Mouse (Mus musculus): ENCODE results near the gene Olfr96. TPM values are rescaled to one million over a fixed set of nuclear protein-coding genes. Genes with fewer than 3 reads are reported as not detected.
"Not testable (repeated sequence)": the region's sequence is repeated elsewhere in the genome, so short reads cannot be mapped to it uniquely, and the experiment has no call there.

The Olfr96 gene
- polyA plus RNA-seq, 1 experiment from 2014 or later = not detected

GRCm38 (mm10) chr17:37203206-37203916 is 16.6 kb upstream of the Olfr96 start:
- H3K27me3 ChIP-seq (ENCODE audit: control insufficient read depth, insufficient read depth, low read length) = peaks cover 3% of the 10 kb centered on the region; the same call in 1 of the 2 replicates
- H3K4me1 ChIP-seq (ENCODE audit: control insufficient read depth, insufficient read depth, low read length) = no peaks in the 10 kb centered on the region
- no peak overlapping the region for H3K27ac ChIP-seq (replicated peaks; ENCODE audit: low read depth, low read length)
- no peaks in the 10 kb centered on the region for H3K36me3 ChIP-seq (ENCODE audit: control insufficient read depth, insufficient read depth, low read length)
- no peak overlapping the region for H3K4me3 ChIP-seq (replicated peaks; ENCODE audit: low read depth, low read length)
- DNase-seq (peak; percentile 95), ATAC-seq (ENCODE audit: low FRiP score, low TSS enrichment) (peak; percentile 64; the same call in 1 of the 2 replicates)
- 0% methylated on average over 4 of the region's 4 CpGs for WGBS
- no peaks in the 10 kb centered on the region for H3K9me3 ChIP-seq (ENCODE audit: control insufficient read depth, low read length)
- no peak overlapping the region for H3K4me2 ChIP-seq (ENCODE audit: low read length)
- no peak overlapping the region for H3K9ac ChIP-seq (replicated peaks; ENCODE audit: low read length)

GRCm38 (mm10) chr17:37203917-37204236 is 16.1 kb upstream of the Olfr96 start:
- Histone ChIP-seq H3K4me1 (ENCODE audit: control insufficient read depth, insufficient read depth, low read length) (no peaks in the 10 kb centered on the region), H3K27ac (replicated peaks; ENCODE audit: low read depth, low read length) (no peak overlapping the region), H3K9ac (replicated peaks; ENCODE audit: low read length) (no peak overlapping the region), H3K36me3 (ENCODE audit: control insufficient read depth, insufficient read depth, low read length) (no peaks in the 10 kb centered on the region), H3K4me2 (ENCODE audit: low read length) (no peak overlapping the region), H3K4me3 (replicated peaks; ENCODE audit: low read depth, low read length) (no peak overlapping the region), H3K9me3 (ENCODE audit: control insufficient read depth, low read length) (no peaks in the 10 kb centered on the region), H3K27me3 (ENCODE audit: control insufficient read depth, insufficient read depth, low read length) (no peaks in the 10 kb centered on the region)
- no peak for DNase-seq
- WGBS = 32% methylated on average over 3 of the region's 3 CpGs
- no peak for ATAC-seq (ENCODE audit: low FRiP score, low TSS enrichment)

GRCm38 (mm10) chr17:37210884-37211768 is 8.8 kb upstream of the Olfr96 start:
- no peaks in the 10 kb centered on the region for H3K27me3 ChIP-seq (ENCODE audit: control insufficient read depth, insufficient read depth, low read length)
- H3K4me3 ChIP-seq (replicated peaks; ENCODE audit: low read depth, low read length) = peak overlapping the region; percentile 40
- H3K4me1 ChIP-seq (ENCODE audit: control insufficient read depth, insufficient read depth, low read length) = no peaks in the 10 kb centered on the region
- ATAC-seq (ENCODE audit: low FRiP score, low TSS enrichment) (no peak; the same call in 1 of the 2 replicates), DNase-seq (peak; percentile 58)
- H3K9ac ChIP-seq (replicated peaks; ENCODE audit: low read length) = peak overlapping the region; percentile 62
- H3K27ac ChIP-seq (replicated peaks; ENCODE audit: low read depth, low read length) = no peak overlapping the region
- H3K36me3 ChIP-seq (ENCODE audit: control insufficient read depth, insufficient read depth, low read length) = no peaks in the 10 kb centered on the region
- H3K9me3 ChIP-seq (ENCODE audit: control insufficient read depth, low read length) = no peaks in the 10 kb centered on the region
- 17% methylated on average over 40 of the region's 40 CpGs for WGBS
- H3K4me2 ChIP-seq (ENCODE audit: low read length) = peak overlapping the region; percentile 60

- H3K4me3 ChIP-seq (replicated peaks; ENCODE audit: low read depth, low read length) = no peak within 1 kb of the TSS
- no peaks in the 10 kb centered on the region for H3K27me3 ChIP-seq (ENCODE audit: control insufficient read depth, insufficient read depth, low read length)
- DNase-seq (no peak), ATAC-seq (ENCODE audit: low FRiP score, low TSS enrichment) (no peak)
- no peaks in the 10 kb centered on the region for H3K4me1 ChIP-seq (ENCODE audit: control insufficient read depth, insufficient read depth, low read length)
- no peaks in the 10 kb centered on the region for H3K36me3 ChIP-seq (ENCODE audit: control insufficient read depth, insufficient read depth, low read length)
- WGBS = 77% methylated on average over 3 of the region's 3 CpGs
- H3K9me3 ChIP-seq (ENCODE audit: control insufficient read depth, low read length) = no peaks in the 10 kb centered on the region
- H3K9ac ChIP-seq (replicated peaks; ENCODE audit: low read length) = no peak within 1 kb of the TSS
- H3K4me2 ChIP-seq (ENCODE audit: low read length) = no peak within 1 kb of the TSS
- H3K27ac ChIP-seq (replicated peaks; ENCODE audit: low read depth, low read length) = no peak within 1 kb of the TSS
Measured at GRCm38 (mm10) chr17:37213018-37213417, 6.9 kb upstream of the Olfr96 start, which contains the start of gene Olfr95. Gene Olfr95, minus strand, starts transcription at chr17:37213118.

- H3K4me1 ChIP-seq (ENCODE audit: control insufficient read depth, insufficient read depth, low read length) = no peaks in the 10 kb centered on the region
- H3K27me3 ChIP-seq (ENCODE audit: control insufficient read depth, insufficient read depth, low read length) = no peaks in the 10 kb centered on the region
- 87% methylated on average over 3 of the region's 3 CpGs for WGBS
- no peak for DNase-seq
- no peak for ATAC-seq (ENCODE audit: low FRiP score, low TSS enrichment)
- H3K9me3 ChIP-seq (ENCODE audit: control insufficient read depth, low read length) = no peaks in the 10 kb centered on the region
- no peak overlapping the region for H3K27ac ChIP-seq (replicated peaks; ENCODE audit: low read depth, low read length)
- no peak overlapping the region for H3K4me2 ChIP-seq (ENCODE audit: low read length)
- H3K36me3 ChIP-seq (ENCODE audit: control insufficient read depth, insufficient read depth, low read length) = no peaks in the 10 kb centered on the region
- no peak overlapping the region for H3K9ac ChIP-seq (replicated peaks; ENCODE audit: low read length)
- H3K4me3 ChIP-seq (replicated peaks; ENCODE audit: low read depth, low read length) = no peak overlapping the region
Measured at GRCm38 (mm10) chr17:37218486-37218885, 1.5 kb upstream of the Olfr96 start.

- no peak overlapping the region for H3K4me3 ChIP-seq (replicated peaks; ENCODE audit: low read depth, low read length)
- no peaks in the 10 kb centered on the region for H3K4me1 ChIP-seq (ENCODE audit: control insufficient read depth, insufficient read depth, low read length)
- H3K9ac ChIP-seq (replicated peaks; ENCODE audit: low read length) = no peak overlapping the region
- ATAC-seq (ENCODE audit: low FRiP score, low TSS enrichment) (no peak), DNase-seq (peak; percentile 18)
- WGBS = 39% methylated on average over 1 of the region's 1 CpGs
- no peaks in the 10 kb centered on the region for H3K36me3 ChIP-seq (ENCODE audit: control insufficient read depth, insufficient read depth, low read length)
- H3K9me3 ChIP-seq (ENCODE audit: control insufficient read depth, low read length) = no peaks in the 10 kb centered on the region
- H3K27me3 ChIP-seq (ENCODE audit: control insufficient read depth, insufficient read depth, low read length) = no peaks in the 10 kb centered on the region
- no peak overlapping the region for H3K4me2 ChIP-seq (ENCODE audit: low read length)
- no peak overlapping the region for H3K27ac ChIP-seq (replicated peaks; ENCODE audit: low read depth, low read length)
Measured at GRCm38 (mm10) chr17:37221879-37222278, 1.9 kb downstream of the Olfr96 start.

- H3K36me3 ChIP-seq (ENCODE audit: control insufficient read depth, insufficient read depth, low read length); DNase-seq; H3K4me1 ChIP-seq (ENCODE audit: control insufficient read depth, insufficient read depth, low read length); H3K9me3 ChIP-seq (ENCODE audit: control insufficient read depth, low read length); H3K9ac ChIP-seq (replicated peaks; ENCODE audit: low read length); H3K27ac ChIP-seq (replicated peaks; ENCODE audit: low read depth, low read length); H3K4me3 ChIP-seq (replicated peaks; ENCODE audit: low read depth, low read length); H3K4me2 ChIP-seq (ENCODE audit: low read length); ATAC-seq (ENCODE audit: low FRiP score, low TSS enrichment); H3K27me3 ChIP-seq (ENCODE audit: control insufficient read depth, insufficient read depth, low read length): not testable (repeated sequence)
- WGBS = 93% methylated on average over 2 of the region's 2 CpGs
Measured at GRCm38 (mm10) chr17:37237230-37237629, 17.3 kb downstream of the Olfr96 start, which contains the start of gene Olfr97. Gene Olfr97, minus strand, starts transcription at chr17:37237330.

GRCm38 (mm10) chr17:37242198-37242597 is 22.3 kb downstream of the Olfr96 start:
- no peak overlapping the region for H3K4me2 ChIP-seq (ENCODE audit: low read length)
- H3K4me3 ChIP-seq (replicated peaks; ENCODE audit: low read depth, low read length) = no peak overlapping the region
- no peak overlapping the region for H3K9ac ChIP-seq (replicated peaks; ENCODE audit: low read length)
- no peaks in the 10 kb centered on the region for H3K36me3 ChIP-seq (ENCODE audit: control insufficient read depth, insufficient read depth, low read length)
- WGBS = 62% methylated on average over 3 of the region's 3 CpGs
- H3K27me3 ChIP-seq (ENCODE audit: control insufficient read depth, insufficient read depth, low read length) = no peaks in the 10 kb centered on the region
- no peak for ATAC-seq (ENCODE audit: low FRiP score, low TSS enrichment)
- no peaks in the 10 kb centered on the region for H3K4me1 ChIP-seq (ENCODE audit: control insufficient read depth, insufficient read depth, low read length)
- DNase-seq = no peak
- no peak overlapping the region for H3K27ac ChIP-seq (replicated peaks; ENCODE audit: low read depth, low read length)
- no peaks in the 10 kb centered on the region for H3K9me3 ChIP-seq (ENCODE audit: control insufficient read depth, low read length)

All from midbrain, embryonic 14.5 days (tissue).